Mouse (Mus musculus) erythroblast, embryonic 14.5 days (primary cell): ENCODE measurements around the gene Zbtb21.

ENCODE experiments used
- GATA1 ChIP-seq: IDR thresholded peaks from 2 replicates; pipeline ENCODE4 v1.6.1; 2012; ENCODE audit warnings: low read length, inconsistent platforms, mixed read lengths
- TAL1 ChIP-seq: IDR thresholded peaks from 3 replicates; pipeline ENCODE4 v1.6.1; 2012; ENCODE audit warnings: low read length, inconsistent platforms, mixed read lengths

DNA sequence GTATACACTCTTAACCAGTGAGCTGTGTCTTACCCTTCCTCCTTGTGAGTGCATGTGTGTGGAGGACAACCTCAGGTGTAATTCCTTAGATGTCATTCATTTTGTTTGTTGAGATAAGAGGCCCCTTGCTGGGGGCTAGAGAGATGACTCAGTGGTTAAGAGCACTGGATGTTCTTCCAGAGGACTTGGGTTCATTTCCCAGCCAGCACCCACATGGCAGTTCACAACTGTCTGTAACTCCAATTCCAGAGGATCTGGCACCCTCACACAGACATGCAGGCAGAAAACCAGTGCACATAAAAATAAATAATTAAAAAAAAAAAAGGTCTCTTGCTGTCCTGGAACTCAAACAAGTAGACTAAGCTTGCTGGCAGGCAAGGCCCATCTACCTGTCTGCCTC is 20.6 kb downstream of the Zbtb21 start:
- TF ChIP-seq TAL1 (no peak), GATA1 (no peak)
